Mouse (Mus musculus) heart, postnatal 25 days (tissue): Measurements from ENCODE around the gene Atxn10. TPM values are rescaled to one million over a fixed set of nuclear protein-coding genes. Genes with fewer than 3 reads are reported as not detected.

ENCODE experiments used
- DNase-seq: peaks from one replicate; pipeline ENCODE4 v3.0.0; 2022; ENCODE audit warnings: low spot score
- intact Hi-C: fragments of 180-260 bp; cut with DNase I; formaldehyde crosslinking; loops from one replicate; pipeline ENCODE4 v1.15.1; 2025
- total RNA-seq, 2 experiments: library from RNA; stranded (reverse); gene quantifications; 2 replicates each; pipeline ENCODE4 v1.2.3; 2021

The Atxn10 gene
- total RNA-seq, 2 experiments from 2014 or later: 73.8 to 84.8 TPM

- intact Hi-C loops: no loop called here
- no peak for DNase-seq
These were observed 126.1 kb downstream of the Atxn10 start for GRCm38 (mm10) chr15:85462138-85462537.

DNA sequence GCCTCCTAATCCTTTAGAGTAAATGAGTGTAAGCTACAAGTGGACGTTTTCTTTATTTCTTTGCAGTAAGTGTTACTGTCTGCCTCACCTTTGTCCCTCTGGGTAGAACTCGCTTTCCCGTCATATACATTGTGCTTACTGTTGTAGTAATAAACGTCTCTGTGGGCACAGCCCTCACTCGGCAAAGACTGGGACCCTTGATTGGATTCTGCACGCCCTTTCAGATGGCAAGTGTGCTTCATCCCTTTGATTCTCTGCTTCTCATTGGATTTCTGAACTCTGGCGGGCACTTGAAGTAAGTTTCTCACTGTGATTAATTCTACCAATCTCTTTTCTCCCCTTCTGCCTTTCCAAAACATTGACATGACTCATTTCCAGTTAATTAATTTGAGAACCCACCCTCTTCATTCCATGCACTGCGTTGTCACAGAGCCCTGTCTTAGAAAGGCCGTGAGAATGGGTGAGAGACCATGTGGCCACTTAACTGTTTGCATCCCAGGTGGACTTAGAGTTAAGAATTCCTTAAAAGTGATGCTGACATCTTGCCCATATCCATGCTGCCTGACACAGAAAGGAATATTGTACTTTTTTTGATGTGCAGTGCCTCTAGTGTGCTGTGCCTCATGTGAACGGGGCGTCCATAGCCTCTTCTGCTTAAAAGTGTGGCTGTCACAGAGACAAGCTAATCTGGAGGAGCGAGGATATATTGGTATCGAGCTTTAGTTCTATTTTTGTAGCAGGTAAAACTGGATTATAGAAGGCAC, 127.2 kb downstream of the Atxn10 start:
- intact Hi-C loops: no loop called here
- no peak for DNase-seq

- no peak for DNase-seq
- intact Hi-C loops: no loop called here
These were observed 128.1 kb downstream of the Atxn10 start for GRCm38 (mm10) chr15:85464190-85464589.

DNA sequence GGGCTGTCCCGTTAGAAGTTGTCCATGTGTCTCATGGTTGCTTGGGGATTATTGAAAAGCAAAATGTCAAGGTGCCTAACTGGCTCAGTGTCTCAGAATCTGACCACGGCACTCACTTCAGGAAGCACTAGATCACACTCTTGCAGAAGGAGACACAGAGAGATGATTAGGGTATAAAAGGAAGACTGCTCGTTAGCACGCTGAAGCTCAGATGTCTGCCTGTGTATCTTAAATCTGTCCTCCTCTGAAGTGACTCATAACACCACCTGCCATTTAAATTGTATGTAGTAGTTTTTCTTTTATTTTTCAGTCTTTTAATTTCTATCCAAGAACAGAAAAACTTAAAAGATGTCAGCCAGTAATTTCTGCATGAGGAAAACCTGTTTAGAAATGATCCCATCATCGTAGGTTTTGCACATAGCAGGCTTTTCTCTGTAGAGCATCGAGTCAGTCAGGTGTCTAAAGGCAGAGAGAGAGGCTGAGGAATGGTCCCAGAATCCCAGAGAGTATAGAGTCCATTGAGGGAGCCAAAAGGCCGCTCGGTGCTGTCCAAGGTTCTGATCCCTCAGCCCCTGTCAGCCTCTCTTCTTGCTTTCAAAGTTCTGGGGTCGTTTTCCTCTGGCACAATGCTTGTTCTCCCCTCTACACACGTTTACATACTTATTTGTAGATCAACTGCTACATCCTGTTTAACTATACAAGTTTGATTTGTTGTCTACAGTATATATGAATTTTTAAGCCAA, 128.9 kb downstream of the Atxn10 start:
- DNase-seq: no peak
- intact Hi-C loops: no loop called here

- no peak for DNase-seq
- intact Hi-C loops: no loop called here
These were observed 130.5 kb downstream of the Atxn10 start for GRCm38 (mm10) chr15:85466456-85467067.

GRCm38 (mm10) chr15:85469401-85469800, 133.4 kb downstream of the Atxn10 start:
- intact Hi-C loops: no loop called here
- no peak for DNase-seq

DNA sequence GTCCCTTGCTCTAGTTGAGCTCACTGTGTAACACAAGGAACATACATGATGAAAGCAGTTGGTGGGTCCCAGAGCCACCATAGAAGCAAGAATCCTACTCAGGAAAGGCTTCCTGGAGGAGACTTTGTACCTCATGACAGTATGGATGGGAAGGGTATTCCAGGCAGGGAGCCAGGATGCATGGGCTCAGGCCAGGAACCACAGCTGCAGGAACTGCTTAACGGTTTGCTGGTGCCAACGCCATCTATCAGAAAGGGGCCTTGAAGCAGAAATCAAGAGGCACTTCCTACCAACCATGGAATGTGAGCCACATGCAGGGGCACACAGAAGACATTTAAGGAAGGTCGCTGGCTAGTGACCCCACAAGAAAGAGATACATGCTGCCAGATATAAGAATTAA, 138.7 kb downstream of the Atxn10 start:
- DNase-seq: no peak
- intact Hi-C loops: loop anchor here (5.0 kb wide), 1 partner anchor 207 kb away; no protein-coding TSS in a partner anchor

DNA sequence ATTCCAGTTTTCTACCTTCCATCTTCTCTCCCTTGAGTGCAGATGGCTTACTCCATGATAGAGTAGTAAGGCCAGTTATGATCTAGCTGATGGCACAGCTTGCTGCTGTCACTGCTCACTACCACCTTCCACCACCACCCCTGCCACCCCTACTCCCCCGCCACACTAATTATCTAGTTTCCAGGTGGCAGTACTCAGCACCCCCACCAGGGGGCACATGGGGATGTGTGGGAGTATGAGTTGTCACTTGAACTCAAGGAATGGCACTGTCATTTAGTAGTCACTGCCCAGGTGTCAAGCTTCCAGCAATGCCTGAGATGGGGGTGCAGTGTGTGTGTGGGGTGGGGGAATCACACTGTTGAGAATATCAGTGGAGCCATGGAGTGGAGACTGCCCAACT, 141.5 kb downstream of the Atxn10 start:
- intact Hi-C loops: loop anchor here (1.0 to 5.0 kb wide), 2 partner anchors 106 to 210 kb away; no protein-coding TSS in a partner anchor
- DNase-seq: no peak

DNA sequence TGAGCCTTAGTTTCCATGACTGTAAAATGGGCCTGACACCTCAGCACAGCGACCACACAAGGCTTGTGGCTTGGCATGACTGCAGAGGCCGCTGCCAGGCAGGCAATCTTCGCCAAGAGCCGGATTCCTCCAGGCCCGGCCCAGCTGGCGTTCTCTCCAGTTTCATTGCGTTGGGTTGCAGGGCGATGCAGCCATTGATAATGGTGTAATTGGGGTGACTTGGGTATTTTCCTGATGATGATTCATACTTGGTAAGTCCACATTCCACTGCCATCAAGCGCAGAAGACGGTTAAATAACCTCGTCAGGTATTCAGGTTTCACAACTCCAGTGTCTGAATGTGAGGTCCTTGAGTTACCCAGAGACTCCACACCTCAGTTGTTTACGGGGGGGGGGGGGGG, 143.3 kb downstream of the Atxn10 start:
- no peak for DNase-seq
- intact Hi-C loops: loop anchor here (5.0 kb wide), 1 partner anchor 212 kb away; no protein-coding TSS in a partner anchor

DNA sequence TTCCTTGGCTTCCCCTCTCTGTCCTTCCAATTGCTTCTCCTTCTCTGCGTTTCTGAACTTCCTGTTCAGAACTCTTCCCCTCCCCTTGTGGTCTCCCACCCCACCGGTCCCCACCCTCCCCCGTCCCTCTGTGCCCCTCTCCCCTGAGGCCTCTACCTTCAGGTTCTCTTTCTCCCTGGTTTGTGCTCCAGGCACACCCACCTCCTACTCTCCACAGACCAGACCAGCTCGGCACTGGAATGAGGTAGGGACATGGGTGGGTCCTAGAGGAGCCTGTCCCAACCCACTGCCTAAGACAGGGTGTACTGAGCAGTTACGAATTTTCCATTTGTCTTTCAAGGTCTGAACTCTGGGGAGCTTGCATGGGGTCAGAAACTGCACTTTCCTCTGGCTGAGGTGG, 143.9 kb downstream of the Atxn10 start:
- DNase-seq: no peak
- intact Hi-C loops: loop anchor here (1.0 to 5.0 kb wide), 2 partner anchors 165 to 213 kb away; no protein-coding TSS in a partner anchor

GRCm38 (mm10) chr15:85480630-85481029, 144.6 kb downstream of the Atxn10 start:
- intact Hi-C loops: loop anchor here (1.0 kb wide), 1 partner anchor 165 kb away; no protein-coding TSS in a partner anchor
- no peak for DNase-seq

DNA sequence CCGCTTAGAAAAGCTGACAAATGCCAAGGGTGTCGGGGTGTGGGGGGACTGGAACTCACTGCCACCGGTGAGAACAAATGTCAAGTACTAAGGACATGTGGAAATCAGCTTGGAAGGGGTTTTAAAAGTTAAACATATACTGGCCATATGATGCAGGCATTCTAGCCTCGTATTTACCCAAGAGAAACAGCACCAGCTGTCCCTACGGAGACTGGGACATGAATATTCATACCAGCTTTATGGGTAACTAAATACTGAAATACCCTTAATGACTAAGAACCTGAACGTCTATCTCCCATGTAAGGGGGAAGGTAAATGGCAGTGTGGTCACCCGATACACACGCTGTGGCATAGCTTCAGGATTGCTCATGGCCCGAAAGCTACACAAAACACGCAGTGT, 152.9 kb downstream of the Atxn10 start:
- DNase-seq: no peak
- intact Hi-C loops: no loop called here

- no peak for DNase-seq
- intact Hi-C loops: no loop called here
These were observed 153.7 kb downstream of the Atxn10 start for GRCm38 (mm10) chr15:85489751-85490150.

GRCm38 (mm10) chr15:85494163-85494621, 158.1 kb downstream of the Atxn10 start:
- intact Hi-C loops: no loop called here
- DNase-seq: no peak

GRCm38 (mm10) chr15:85497548-85497947, 161.5 kb downstream of the Atxn10 start:
- DNase-seq: no peak
- intact Hi-C loops: no loop called here

DNA sequence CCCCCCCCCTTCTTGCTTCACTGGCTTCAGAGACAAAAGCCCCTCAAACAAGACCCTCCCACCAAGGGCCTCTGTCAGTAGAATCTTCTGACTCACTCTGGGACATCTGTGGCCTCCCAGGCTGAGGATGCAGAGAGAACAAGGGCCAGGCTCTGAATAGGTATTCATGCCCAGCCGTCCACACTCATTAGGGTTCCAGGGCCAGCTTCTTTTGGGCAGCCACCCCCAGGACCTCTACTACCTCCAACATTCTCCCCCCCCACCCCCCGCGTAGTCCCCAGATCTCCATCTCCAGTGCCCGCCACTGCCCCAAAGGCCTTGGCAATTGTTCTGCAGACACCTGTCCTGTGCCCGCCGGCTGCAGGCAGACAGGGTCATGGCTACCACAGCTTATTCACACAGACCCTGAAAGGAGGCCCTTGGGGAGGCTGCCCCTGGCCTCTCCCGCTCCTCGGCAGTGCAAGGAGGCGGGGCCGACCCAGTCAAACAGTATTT, 162.0 kb downstream of the Atxn10 start:
- intact Hi-C loops: no loop called here
- DNase-seq: no peak

GRCm38 (mm10) chr15:85500267-85500666, 164.2 kb downstream of the Atxn10 start:
- intact Hi-C loops: no loop called here
- no peak for DNase-seq

- no peak for DNase-seq
- intact Hi-C loops: no loop called here
These were observed 167.1 kb downstream of the Atxn10 start, which contains the start of gene 7530416G11Rik for GRCm38 (mm10) chr15:85503127-85503526. 7530416G11Rik (minus strand) TSS chr15:85503227.

- intact Hi-C loops: no loop called here
- DNase-seq: no peak
These were observed 169.3 kb downstream of the Atxn10 start for GRCm38 (mm10) chr15:85505118-85505925.
